Mouse (Mus musculus): ENCODE measurements at regions not wholly inside any gene's neighbourhood (a gene's known extent, or its start where the extent isn't known, plus 50 kb on each side); places are given as distances from the start of the nearest gene placed in this dataset.

DNA sequence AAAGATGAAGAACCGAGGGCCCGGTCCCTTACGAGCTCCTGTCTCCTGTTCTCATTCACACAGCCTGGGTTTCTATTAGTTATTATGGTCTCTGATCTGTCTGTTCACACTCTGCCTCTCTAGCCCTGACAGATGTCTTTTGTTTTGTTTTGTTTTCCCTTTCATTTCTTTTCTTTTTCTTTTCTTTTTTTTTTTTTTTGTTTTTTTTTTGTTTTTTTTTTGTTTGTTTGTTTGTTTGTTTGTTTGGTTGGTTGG is 55.8 kb upstream of the Cpm start:
- Histone ChIP-seq H3K4me2 (ENCODE audit: low read depth, low read length) (no peak overlapping the region), H3K27ac (ENCODE audit: low read length) (no peak overlapping the region), H3K4me1 (ENCODE audit: control insufficient read depth, insufficient read depth, low read length) (peaks cover 12% of the 10 kb centered on the region), H3K9ac (ENCODE audit: low read length) (no peak overlapping the region), H3K9me3 (replicated peaks; ENCODE audit: control insufficient read depth, low read length) (no peaks in the 10 kb centered on the region), H3K4me3 (replicated peaks; ENCODE audit: low read length) (no peak overlapping the region), H3K27me3 (ENCODE audit: control insufficient read depth, insufficient read depth, low read length) (no peaks in the 10 kb centered on the region), H3K36me3 (ENCODE audit: control insufficient read depth, insufficient read depth, low read length) (no peaks in the 10 kb centered on the region)
- 89% methylated on average over 3 of the region's 3 CpGs for WGBS
- no peak for ATAC-seq (ENCODE audit: insufficient read depth, low FRiP score)

DNA sequence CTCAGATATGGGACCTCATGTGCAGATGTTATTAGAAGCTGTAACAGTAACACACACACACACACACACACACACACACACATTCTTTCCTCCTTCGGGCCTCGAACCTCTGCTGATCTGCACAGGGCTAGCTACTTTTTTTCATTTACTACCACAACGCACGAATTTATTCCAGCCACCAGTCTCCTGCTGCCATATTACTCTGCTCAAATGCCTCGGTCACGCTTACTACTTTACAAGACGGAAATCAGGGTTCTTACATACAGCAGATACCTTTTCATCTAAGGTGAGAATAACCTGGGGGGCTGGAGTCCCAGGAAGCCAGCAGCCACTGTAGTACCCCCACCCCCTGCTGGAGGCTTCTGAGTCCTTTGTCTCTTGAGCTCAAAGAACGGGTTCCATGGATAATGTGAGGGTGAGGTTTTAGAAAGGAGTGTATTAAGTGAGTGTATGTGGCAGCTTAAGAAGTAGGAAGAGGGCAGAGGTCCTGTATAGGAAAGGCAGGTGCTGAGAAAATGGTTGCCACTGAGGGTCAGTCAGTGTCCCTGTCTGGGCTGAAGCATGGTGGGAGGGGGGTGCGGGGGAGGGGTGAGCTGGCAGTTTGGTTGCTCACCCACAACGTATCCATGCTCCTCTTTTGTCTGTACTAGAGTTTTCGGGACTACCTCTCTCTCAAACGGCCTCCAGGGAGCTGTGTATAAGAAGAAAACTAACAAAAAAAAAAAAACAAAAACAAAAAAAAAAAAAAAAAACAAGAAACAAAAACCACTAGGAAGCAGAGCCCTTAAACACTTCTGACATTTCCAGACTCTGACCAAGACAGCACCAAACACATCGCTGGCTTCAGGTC is 56.3 kb upstream of the Cpm start:
- no peaks in the 10 kb centered on the region for H3K36me3 ChIP-seq (ENCODE audit: control insufficient read depth, insufficient read depth, low read length)
- WGBS, result 67% methylated on average over 13 of the region's 13 CpGs
- H3K4me1 ChIP-seq (ENCODE audit: control insufficient read depth, insufficient read depth, low read length), result peaks cover 12% of the 10 kb centered on the region
- ATAC-seq (ENCODE audit: insufficient read depth, low FRiP score), result no peak
- H3K27ac ChIP-seq (ENCODE audit: low read length), result 0 out of 2 replicates have a peak overlapping the region, but pooled peaks have one; percentile 9
- no peak overlapping the region for H3K4me2 ChIP-seq (ENCODE audit: low read depth, low read length)
- no peaks in the 10 kb centered on the region for H3K9me3 ChIP-seq (replicated peaks; ENCODE audit: control insufficient read depth, low read length)
- H3K4me3 ChIP-seq (replicated peaks; ENCODE audit: low read length), result no peak overlapping the region
- no peak overlapping the region for H3K9ac ChIP-seq (ENCODE audit: low read length)
- no peaks in the 10 kb centered on the region for H3K27me3 ChIP-seq (ENCODE audit: control insufficient read depth, insufficient read depth, low read length)

DNA sequence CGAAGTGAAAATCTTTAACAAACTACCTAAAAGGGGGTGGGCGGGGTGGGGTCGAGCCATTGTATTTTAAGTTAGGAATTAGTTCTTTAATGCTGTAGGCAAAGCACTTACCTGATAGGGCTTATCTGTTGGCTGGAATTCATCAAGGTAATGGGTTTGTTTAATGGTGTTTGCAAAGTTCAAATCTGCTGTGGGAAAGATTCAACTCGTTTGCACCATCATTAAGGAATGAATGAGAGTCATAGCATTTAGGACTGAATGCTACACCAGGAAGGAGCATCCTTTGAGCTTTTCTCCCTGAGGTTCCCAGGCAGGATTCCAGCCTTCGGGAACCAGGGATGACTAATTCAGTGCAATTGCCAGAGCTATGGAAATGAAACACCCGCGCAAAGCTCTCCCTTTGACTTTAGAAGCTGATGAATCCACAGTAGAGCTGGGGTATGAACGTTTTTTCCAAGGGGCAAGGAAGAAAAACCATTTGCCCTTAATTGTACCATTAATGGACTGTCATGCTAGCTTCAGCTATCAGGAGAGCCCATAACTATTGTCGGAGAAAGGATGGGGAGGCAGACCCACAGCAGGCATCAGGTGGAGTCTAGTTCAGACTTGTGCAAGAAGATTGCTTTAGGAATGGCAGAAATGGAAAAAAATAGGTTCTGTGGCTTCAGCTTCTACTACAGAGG is 57.3 kb upstream of the Cpm start:
- H3K9ac ChIP-seq (ENCODE audit: low read length), result peak overlapping the region; percentile 43

DNA sequence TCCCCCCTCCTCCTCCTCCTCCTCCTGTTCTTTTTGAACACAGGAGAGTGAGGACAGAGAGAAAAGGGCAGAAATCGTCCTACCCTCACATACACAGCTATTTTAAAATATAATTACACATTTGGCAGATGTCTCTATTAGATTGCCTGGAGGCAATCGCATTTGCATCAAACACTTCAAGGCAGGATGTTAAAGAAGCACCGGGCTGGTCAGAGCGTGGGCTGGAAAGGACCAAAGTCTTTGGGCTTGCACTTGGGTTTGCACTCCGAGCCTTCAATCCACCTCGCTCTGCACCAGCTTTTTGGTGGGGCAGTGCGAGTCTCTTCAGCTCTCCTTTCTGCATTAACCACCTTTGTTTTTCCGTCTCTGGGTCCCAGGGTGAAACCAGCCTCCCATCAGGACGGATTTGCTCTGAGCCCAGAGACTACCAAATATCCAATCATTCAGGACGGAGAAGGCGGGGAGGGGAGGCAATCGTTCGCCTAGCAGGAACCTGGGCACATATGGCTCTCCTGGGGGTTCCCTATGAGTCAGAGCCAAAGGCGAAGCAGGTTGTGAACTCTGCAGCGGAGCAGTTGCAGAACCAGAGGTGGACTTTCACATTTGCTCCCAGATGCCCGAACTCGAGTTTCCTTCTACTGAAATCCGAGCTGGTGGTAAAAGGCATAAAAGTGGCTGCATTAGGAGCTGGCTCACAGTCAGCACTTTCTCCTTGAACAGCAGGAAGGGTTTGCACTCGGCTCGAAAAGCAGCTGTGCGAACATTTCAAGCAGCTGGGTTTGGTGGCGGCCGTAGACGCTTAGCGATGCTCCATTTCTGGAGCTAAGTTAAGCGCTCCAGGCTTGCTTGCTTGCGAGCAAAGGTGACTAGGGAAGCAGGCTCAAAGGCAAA is 58.1 kb upstream of the Cpm start:
- 2% methylated on average over 27 of the region's 27 CpGs for WGBS
- H3K9ac ChIP-seq (ENCODE audit: low read length), result peak overlapping the region; percentile 43
- no peaks in the 10 kb centered on the region; the same call in 1 of the 2 replicates for H3K9me3 ChIP-seq (replicated peaks; ENCODE audit: control insufficient read depth, low read length)
- peak overlapping the region; percentile 40 for H3K27ac ChIP-seq (ENCODE audit: low read length)
- H3K4me3 ChIP-seq (replicated peaks; ENCODE audit: low read length), result peak overlapping the region; percentile 35
- H3K4me1 ChIP-seq (ENCODE audit: control insufficient read depth, insufficient read depth, low read length), result peaks cover 12% of the 10 kb centered on the region
- H3K4me2 ChIP-seq (ENCODE audit: low read depth, low read length), result peak overlapping the region; percentile 56
- H3K36me3 ChIP-seq (ENCODE audit: control insufficient read depth, insufficient read depth, low read length), result no peaks in the 10 kb centered on the region
- H3K27me3 ChIP-seq (ENCODE audit: control insufficient read depth, insufficient read depth, low read length), result no peaks in the 10 kb centered on the region
- peak; percentile 48; the same call in 1 of the 2 replicates for ATAC-seq (ENCODE audit: insufficient read depth, low FRiP score)

More for the DNA sequence above, 57.3 kb upstream of the Cpm start:
- peak overlapping the region; percentile 35 for H3K4me3 ChIP-seq (replicated peaks; ENCODE audit: low read length)
- peaks cover 12% of the 10 kb centered on the region for H3K4me1 ChIP-seq (ENCODE audit: control insufficient read depth, insufficient read depth, low read length)
- no peaks in the 10 kb centered on the region for H3K36me3 ChIP-seq (ENCODE audit: control insufficient read depth, insufficient read depth, low read length)
- WGBS, result 17% methylated on average over 9 of the region's 9 CpGs
- H3K27ac ChIP-seq (ENCODE audit: low read length), result peak overlapping the region; percentile 9; the same call in 1 of the 2 replicates
- no peaks in the 10 kb centered on the region for H3K27me3 ChIP-seq (ENCODE audit: control insufficient read depth, insufficient read depth, low read length)
- ATAC-seq (ENCODE audit: insufficient read depth, low FRiP score), result peak; percentile 23; the same call in 1 of the 2 replicates
- H3K4me2 ChIP-seq (ENCODE audit: low read depth, low read length), result peak overlapping the region; percentile 56
- no peaks in the 10 kb centered on the region for H3K9me3 ChIP-seq (replicated peaks; ENCODE audit: control insufficient read depth, low read length)

DNA sequence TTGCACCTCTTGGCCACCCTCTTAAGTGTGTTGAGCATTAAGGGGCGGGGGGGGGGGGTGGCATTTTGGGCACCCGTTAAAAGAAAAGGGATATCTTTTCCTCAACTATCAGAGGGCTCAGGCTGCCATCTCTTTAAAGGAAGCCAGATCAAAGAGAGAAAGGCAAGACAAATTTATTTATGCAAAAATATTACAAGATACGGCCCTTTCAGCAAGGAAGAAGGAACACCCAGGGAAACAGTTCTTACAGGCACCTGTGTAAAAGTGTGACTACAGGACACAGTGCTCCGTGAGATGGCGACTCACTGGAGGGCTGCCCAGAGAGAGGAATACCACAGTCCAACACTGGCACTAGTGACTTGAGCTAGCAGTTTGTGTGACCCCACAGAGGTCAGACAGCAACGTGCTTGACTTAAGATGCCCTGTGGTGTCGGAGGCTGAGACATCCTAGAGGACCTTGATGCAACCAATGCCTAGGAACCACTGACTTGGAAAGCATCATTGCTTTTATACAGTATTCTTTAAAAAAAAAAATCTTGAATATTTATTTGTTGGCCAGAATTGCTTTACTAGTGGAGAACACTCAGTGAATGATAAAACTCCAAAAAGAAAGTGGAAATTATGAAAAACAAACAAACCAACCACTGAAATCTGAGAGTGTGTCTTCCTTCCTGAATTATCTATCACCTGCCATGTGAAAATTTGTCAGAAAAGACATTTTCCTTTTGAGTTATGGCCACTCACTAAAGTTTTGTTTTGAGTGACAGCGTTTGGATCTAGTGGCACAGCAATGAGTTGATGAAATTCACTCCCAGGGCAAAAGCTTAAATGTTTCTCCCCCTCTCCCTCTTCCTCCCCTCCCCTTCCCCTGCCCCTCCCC is 59.0 kb upstream of the Cpm start:
- H3K4me3 ChIP-seq (replicated peaks; ENCODE audit: low read length), result no peak overlapping the region
- peaks cover 12% of the 10 kb centered on the region for H3K4me1 ChIP-seq (ENCODE audit: control insufficient read depth, insufficient read depth, low read length)
- no peak overlapping the region; the same call in 1 of the 2 replicates for H3K4me2 ChIP-seq (ENCODE audit: low read depth, low read length)
- WGBS, result 52% methylated on average over 8 of the region's 8 CpGs
- no peaks in the 10 kb centered on the region for H3K36me3 ChIP-seq (ENCODE audit: control insufficient read depth, insufficient read depth, low read length)
- 0 out of 2 replicates have a peak overlapping the region, but pooled peaks have one; percentile 40 for H3K27ac ChIP-seq (ENCODE audit: low read length)
- no peaks in the 10 kb centered on the region; the same call in 1 of the 2 replicates for H3K9me3 ChIP-seq (replicated peaks; ENCODE audit: control insufficient read depth, low read length)
- H3K9ac ChIP-seq (ENCODE audit: low read length), result no peak overlapping the region
- no peaks in the 10 kb centered on the region for H3K27me3 ChIP-seq (ENCODE audit: control insufficient read depth, insufficient read depth, low read length)
- no peak for ATAC-seq (ENCODE audit: insufficient read depth, low FRiP score)

DNA sequence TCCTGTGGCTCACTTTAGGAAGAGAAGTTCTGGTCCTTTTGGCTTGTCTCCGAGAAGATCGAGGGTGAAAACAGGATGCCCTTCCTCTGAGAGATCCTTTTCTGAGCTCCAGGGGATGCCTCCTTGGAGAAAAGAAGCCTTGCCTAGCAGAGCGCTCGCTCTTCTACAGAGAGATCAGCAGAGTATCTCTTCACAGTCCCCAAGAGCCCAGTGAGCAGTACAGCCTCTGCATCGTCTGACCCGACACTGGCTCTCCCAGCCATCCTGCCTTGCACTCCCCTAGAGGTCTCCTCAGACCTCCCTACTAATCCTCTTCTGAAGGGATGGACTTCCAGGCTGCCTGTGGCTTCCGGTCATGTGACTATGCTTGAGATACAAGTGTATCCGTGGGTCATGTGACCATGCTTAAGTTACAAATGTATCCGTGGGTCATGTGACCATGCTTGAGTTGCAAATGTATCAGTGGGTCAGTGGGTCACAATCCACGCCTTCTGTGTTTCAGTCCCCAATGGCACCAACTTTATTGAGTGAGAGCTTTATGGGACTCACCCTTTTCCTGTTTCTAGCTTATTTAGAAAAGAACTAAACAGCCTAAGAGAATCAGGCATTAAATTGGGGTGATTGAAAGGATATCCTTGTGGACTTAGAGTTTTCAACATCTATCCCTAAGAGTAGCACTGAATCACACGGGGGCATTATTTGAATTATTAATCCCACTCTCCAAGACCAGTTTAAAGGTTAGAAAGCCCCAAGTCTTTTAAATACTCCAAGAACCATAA is 59.8 kb upstream of the Cpm start:
- H3K4me2 ChIP-seq (ENCODE audit: low read depth, low read length), result no peak overlapping the region
- peaks cover 12% of the 10 kb centered on the region for H3K4me1 ChIP-seq (ENCODE audit: control insufficient read depth, insufficient read depth, low read length)
- no peak overlapping the region for H3K4me3 ChIP-seq (replicated peaks; ENCODE audit: low read length)
- no peaks in the 10 kb centered on the region for H3K36me3 ChIP-seq (ENCODE audit: control insufficient read depth, insufficient read depth, low read length)
- ATAC-seq (ENCODE audit: insufficient read depth, low FRiP score), result no peak
- no peaks in the 10 kb centered on the region; the same call in 1 of the 2 replicates for H3K9me3 ChIP-seq (replicated peaks; ENCODE audit: control insufficient read depth, low read length)
- H3K27me3 ChIP-seq (ENCODE audit: control insufficient read depth, insufficient read depth, low read length), result no peaks in the 10 kb centered on the region
- H3K9ac ChIP-seq (ENCODE audit: low read length), result no peak overlapping the region
- 73% methylated on average over 11 of the region's 11 CpGs for WGBS
- no peak overlapping the region for H3K27ac ChIP-seq (ENCODE audit: low read length)

DNA sequence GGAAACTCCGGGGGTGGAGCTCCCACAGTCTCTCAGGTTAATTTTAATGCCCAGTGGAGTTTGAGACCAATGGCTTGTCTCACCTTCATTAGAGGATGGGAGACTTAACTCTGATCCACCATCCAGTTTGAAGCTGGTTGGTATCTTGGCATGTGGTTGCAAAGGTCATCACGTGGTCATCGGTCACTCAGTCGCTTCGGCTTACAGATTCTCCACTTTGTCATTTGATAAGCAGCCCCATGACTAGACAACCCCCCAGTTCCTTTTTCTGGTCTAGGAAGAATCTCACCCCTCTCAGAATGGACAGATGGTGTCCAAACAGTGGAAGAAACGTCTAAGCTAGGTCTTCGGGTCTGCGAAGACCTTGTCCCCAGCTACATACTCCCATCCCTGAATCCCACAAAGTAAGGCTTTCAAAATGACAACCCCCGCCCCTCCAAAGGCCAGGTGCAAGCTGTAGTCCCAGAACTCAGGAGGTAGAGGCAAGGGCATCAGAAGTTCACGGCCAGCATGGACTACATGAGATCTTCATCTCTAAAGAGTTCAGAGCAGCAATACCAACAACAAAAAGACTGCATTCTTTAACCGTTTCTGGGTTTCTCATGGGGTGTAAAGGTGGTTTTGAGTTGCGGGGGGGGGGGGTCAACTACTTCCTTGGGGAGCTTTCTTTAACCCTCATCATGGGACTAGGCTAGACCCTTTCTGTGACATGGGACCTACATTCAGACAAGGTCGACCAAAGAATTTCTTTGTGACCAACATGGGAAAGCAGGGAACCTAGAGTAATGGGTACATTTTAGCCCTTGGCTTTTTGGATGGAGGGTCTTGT is 60.6 kb upstream of the Cpm start:
- no peak overlapping the region for H3K27ac ChIP-seq (ENCODE audit: low read length)
- 88% methylated on average over 13 of the region's 13 CpGs for WGBS
- no peak overlapping the region for H3K4me3 ChIP-seq (replicated peaks; ENCODE audit: low read length)
- H3K9ac ChIP-seq (ENCODE audit: low read length), result no peak overlapping the region
- no peak for ATAC-seq (ENCODE audit: insufficient read depth, low FRiP score)
- peaks cover 12% of the 10 kb centered on the region for H3K4me1 ChIP-seq (ENCODE audit: control insufficient read depth, insufficient read depth, low read length)
- H3K36me3 ChIP-seq (ENCODE audit: control insufficient read depth, insufficient read depth, low read length), result no peaks in the 10 kb centered on the region
- no peaks in the 10 kb centered on the region; the same call in 1 of the 2 replicates for H3K9me3 ChIP-seq (replicated peaks; ENCODE audit: control insufficient read depth, low read length)
- no peaks in the 10 kb centered on the region for H3K27me3 ChIP-seq (ENCODE audit: control insufficient read depth, insufficient read depth, low read length)
- no peak overlapping the region for H3K4me2 ChIP-seq (ENCODE audit: low read depth, low read length)
